Mouse (Mus musculus) stomach, postnatal 0 days (tissue): ENCODE measurements around the gene Sart3.
A peak's percentile ranks its signal among the peaks of the same experiment; 100 is the strongest.

Experiments used
- CTCF ChIP-seq: IDR thresholded peaks from 2 replicates; pipeline ENCODE4 v1.5.1; 2016; ENCODE audit warnings: antibody characterized with exemption, low read depth, mild to moderate bottlenecking, moderate library complexity
- EP300 ChIP-seq: optimal IDR thresholded peaks from 2 replicates; pipeline ENCODE3; 2016; ENCODE audit warnings: antibody characterized with exemption

DNA sequence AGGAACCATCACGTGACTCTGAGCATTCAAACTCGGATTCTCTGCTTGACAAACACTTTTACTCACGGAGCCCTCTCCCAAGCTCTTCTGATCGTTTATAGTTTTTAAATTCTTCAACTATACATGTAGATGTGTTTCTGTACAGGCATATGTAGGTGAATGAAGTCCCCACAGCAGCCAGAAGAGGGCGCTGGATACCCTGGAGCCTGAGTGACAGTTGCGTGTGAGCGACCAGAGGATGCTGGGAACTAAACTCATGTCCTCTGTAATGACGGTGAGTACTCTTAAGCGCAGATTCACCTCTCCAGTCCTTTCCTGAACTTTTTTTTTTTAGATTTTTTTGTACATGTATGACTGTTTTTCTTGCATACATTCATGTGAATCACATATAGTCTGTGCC, 41.3 kb upstream of the Sart3 start:
- TF ChIP-seq CTCF (peak; percentile 55), EP300 (no peak)
